Mouse (Mus musculus): ENCODE results near the gene Ranbp10. TPM values are rescaled to one million over a fixed set of nuclear protein-coding genes. Genes with fewer than 3 reads are reported as not detected.

Gene Ranbp10
- polyA plus RNA-seq, 1 experiment from 2014 or later = 8.3 TPM

GRCm38 (mm10) chr8:105788241-105788640, 38.9 kb downstream of the Ranbp10 start:
- Histone ChIP-seq H3K4me2 (ENCODE audit: low read depth, low read length) (no peak overlapping the region), H3K36me3 (ENCODE audit: control insufficient read depth, insufficient read depth) (peaks cover 9% of the 10 kb centered on the region; the same call in 1 of the 2 replicates), H3K9me3 (replicated peaks; ENCODE audit: control insufficient read depth, low read length) (no peaks in the 10 kb centered on the region), H3K9ac (ENCODE audit: low read length) (no peak overlapping the region), H3K27me3 (ENCODE audit: control insufficient read depth, insufficient read depth, low read length) (no peaks in the 10 kb centered on the region), H3K27ac (ENCODE audit: low read length) (peak overlapping the region; percentile 25; the same call in 1 of the 2 replicates), H3K4me3 (ENCODE audit: low read length) (no peak overlapping the region), H3K4me1 (ENCODE audit: control insufficient read depth, insufficient read depth, low read length) (no peaks in the 10 kb centered on the region)
- ATAC-seq (replicated peaks; ENCODE audit: extremely low read depth, insufficient read depth, low FRiP score) = no peak
- WGBS = 93% methylated on average over 2 of the region's 2 CpGs

DNA sequence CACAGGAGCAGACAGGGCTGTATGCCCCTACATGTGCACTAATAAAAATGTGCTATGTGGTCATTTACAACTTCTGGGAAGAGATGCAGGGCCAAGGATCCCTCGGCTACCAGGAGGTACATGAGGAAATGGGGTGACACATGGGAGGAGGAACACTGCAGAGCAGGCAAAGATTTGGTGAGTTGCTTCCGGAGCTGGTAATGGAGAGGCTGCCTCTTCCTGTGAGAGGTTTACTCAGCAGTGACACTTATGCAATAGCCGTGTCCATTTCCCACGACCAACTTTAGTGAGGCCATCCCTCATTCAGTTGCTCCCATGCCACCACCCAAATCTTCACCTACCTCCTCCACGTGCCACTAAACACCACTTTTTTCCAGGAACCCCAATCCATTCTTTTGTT, 46.9 kb downstream of the Ranbp10 start:
- 79% methylated on average over 5 of the region's 5 CpGs for WGBS
- Histone ChIP-seq H3K4me3 (ENCODE audit: low read length) (no peak overlapping the region), H3K27ac (ENCODE audit: low read length) (no peak overlapping the region), H3K36me3 (ENCODE audit: control insufficient read depth, insufficient read depth) (peaks cover 23% of the 10 kb centered on the region), H3K27me3 (ENCODE audit: control insufficient read depth, insufficient read depth, low read length) (no peaks in the 10 kb centered on the region), H3K9ac (ENCODE audit: low read length) (no peak overlapping the region), H3K4me2 (ENCODE audit: low read depth, low read length) (no peak overlapping the region), H3K9me3 (replicated peaks; ENCODE audit: control insufficient read depth, low read length) (no peaks in the 10 kb centered on the region), H3K4me1 (ENCODE audit: control insufficient read depth, insufficient read depth, low read length) (no peaks in the 10 kb centered on the region)
- no peak for ATAC-seq (replicated peaks; ENCODE audit: extremely low read depth, insufficient read depth, low FRiP score)

DNA sequence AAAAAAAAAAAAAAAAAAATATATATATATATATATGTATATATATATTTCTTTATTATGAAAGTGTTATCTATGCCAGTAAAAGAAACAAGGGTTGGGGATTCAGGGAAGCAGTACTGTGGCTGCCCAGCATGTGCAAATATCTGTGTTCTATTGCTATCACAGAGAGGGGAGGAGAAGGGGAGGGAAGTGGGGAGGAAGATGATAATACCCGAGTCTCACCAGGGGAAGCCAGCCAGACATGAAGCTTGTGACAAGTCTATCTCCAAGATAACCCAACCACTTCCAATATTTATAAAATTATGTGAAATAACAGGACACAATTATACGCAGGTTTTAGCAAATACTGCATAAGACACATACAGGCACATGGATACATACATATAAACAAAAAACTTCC, 49.3 kb downstream of the Ranbp10 start:
- Histone ChIP-seq H3K27ac (ENCODE audit: low read length) (no peak overlapping the region), H3K4me1 (ENCODE audit: control insufficient read depth, insufficient read depth, low read length) (no peaks in the 10 kb centered on the region), H3K4me3 (ENCODE audit: low read length) (no peak overlapping the region), H3K9ac (ENCODE audit: low read length) (no peak overlapping the region), H3K27me3 (ENCODE audit: control insufficient read depth, insufficient read depth, low read length) (no peaks in the 10 kb centered on the region), H3K4me2 (ENCODE audit: low read depth, low read length) (no peak overlapping the region), H3K36me3 (ENCODE audit: control insufficient read depth, insufficient read depth) (peaks cover 41% of the 10 kb centered on the region), H3K9me3 (replicated peaks; ENCODE audit: control insufficient read depth, low read length) (no peaks in the 10 kb centered on the region)
- no peak for ATAC-seq (replicated peaks; ENCODE audit: extremely low read depth, insufficient read depth, low FRiP score)
- WGBS = 71% methylated on average over 2 of the region's 2 CpGs

- Histone ChIP-seq H3K9ac (ENCODE audit: low read length) (no peak overlapping the region), H3K36me3 (ENCODE audit: control insufficient read depth, insufficient read depth) (peaks cover 57% of the 10 kb centered on the region), H3K4me3 (ENCODE audit: low read length) (no peak overlapping the region), H3K9me3 (replicated peaks; ENCODE audit: control insufficient read depth, low read length) (no peaks in the 10 kb centered on the region), H3K27ac (ENCODE audit: low read length) (no peak overlapping the region), H3K4me2 (ENCODE audit: low read depth, low read length) (no peak overlapping the region), H3K4me1 (ENCODE audit: control insufficient read depth, insufficient read depth, low read length) (no peaks in the 10 kb centered on the region), H3K27me3 (ENCODE audit: control insufficient read depth, insufficient read depth, low read length) (no peaks in the 10 kb centered on the region)
- no peak for ATAC-seq (replicated peaks; ENCODE audit: extremely low read depth, insufficient read depth, low FRiP score)
- WGBS = 93% methylated on average over 5 of the region's 5 CpGs
Measured at GRCm38 (mm10) chr8:105774498-105774897, 52.7 kb downstream of the Ranbp10 start.

- no peak overlapping the region for H3K4me2 ChIP-seq (ENCODE audit: low read depth, low read length)
- H3K9me3 ChIP-seq (replicated peaks; ENCODE audit: control insufficient read depth, low read length) = no peaks in the 10 kb centered on the region
- H3K9ac ChIP-seq (ENCODE audit: low read length) = no peak overlapping the region
- no peak overlapping the region for H3K4me3 ChIP-seq (ENCODE audit: low read length)
- no peaks in the 10 kb centered on the region for H3K4me1 ChIP-seq (ENCODE audit: control insufficient read depth, insufficient read depth, low read length)
- WGBS = 71% methylated on average over 1 of the region's 1 CpGs
- peaks cover 56% of the 10 kb centered on the region for H3K36me3 ChIP-seq (ENCODE audit: control insufficient read depth, insufficient read depth)
- H3K27ac ChIP-seq (ENCODE audit: low read length) = no peak overlapping the region
- no peak for ATAC-seq (replicated peaks; ENCODE audit: extremely low read depth, insufficient read depth, low FRiP score)
- H3K27me3 ChIP-seq (ENCODE audit: control insufficient read depth, insufficient read depth, low read length) = no peaks in the 10 kb centered on the region
Measured at GRCm38 (mm10) chr8:105773441-105773861, 53.7 kb downstream of the Ranbp10 start.

- Histone ChIP-seq H3K9ac (ENCODE audit: low read length) (no peak overlapping the region), H3K4me1 (ENCODE audit: control insufficient read depth, insufficient read depth, low read length) (no peaks in the 10 kb centered on the region)
- WGBS = 89% methylated on average over 12 of the region's 12 CpGs
Measured at GRCm38 (mm10) chr8:105771398-105772175, 55.6 kb downstream of the Ranbp10 start.

DNA sequence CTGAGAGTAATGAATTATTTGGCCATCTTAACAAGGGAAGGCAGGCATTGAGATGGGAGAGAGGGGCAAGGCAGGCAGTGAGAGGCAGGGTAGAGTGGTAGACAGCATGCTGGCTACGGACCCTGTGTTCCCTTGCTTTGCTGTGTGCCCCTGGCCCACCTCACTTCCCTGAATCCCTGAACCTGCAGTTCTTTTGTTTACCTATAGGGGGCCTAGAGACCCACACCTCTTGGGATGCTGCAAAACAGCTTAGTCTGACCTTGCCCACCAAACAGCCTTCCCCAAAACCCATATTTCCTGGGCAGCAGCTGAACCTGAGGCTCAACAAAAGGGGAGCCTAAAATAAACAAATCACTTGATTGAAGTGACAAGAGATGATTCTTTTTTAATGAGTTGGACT, 56.5 kb downstream of the Ranbp10 start:
- Histone ChIP-seq H3K27me3 (ENCODE audit: control insufficient read depth, insufficient read depth, low read length) (no peaks in the 10 kb centered on the region), H3K9ac (ENCODE audit: low read length) (no peak overlapping the region), H3K36me3 (ENCODE audit: control insufficient read depth, insufficient read depth) (peaks cover 49% of the 10 kb centered on the region), H3K27ac (ENCODE audit: low read length) (no peak overlapping the region), H3K4me3 (ENCODE audit: low read length) (no peak overlapping the region), H3K4me2 (ENCODE audit: low read depth, low read length) (no peak overlapping the region), H3K4me1 (ENCODE audit: control insufficient read depth, insufficient read depth, low read length) (no peaks in the 10 kb centered on the region), H3K9me3 (replicated peaks; ENCODE audit: control insufficient read depth, low read length) (no peaks in the 10 kb centered on the region)
- ATAC-seq (replicated peaks; ENCODE audit: extremely low read depth, insufficient read depth, low FRiP score) = no peak
- 92% methylated on average over 1 of the region's 1 CpGs for WGBS

More at GRCm38 (mm10) chr8:105771398-105772175, 55.6 kb downstream of the Ranbp10 start:
- Histone ChIP-seq H3K4me3 (ENCODE audit: low read length) (no peak overlapping the region), H3K27ac (ENCODE audit: low read length) (no peak overlapping the region), H3K4me2 (ENCODE audit: low read depth, low read length) (no peak overlapping the region), H3K36me3 (ENCODE audit: control insufficient read depth, insufficient read depth) (peaks cover 51% of the 10 kb centered on the region), H3K27me3 (ENCODE audit: control insufficient read depth, insufficient read depth, low read length) (no peaks in the 10 kb centered on the region), H3K9me3 (replicated peaks; ENCODE audit: control insufficient read depth, low read length) (no peaks in the 10 kb centered on the region)
- ATAC-seq (replicated peaks; ENCODE audit: extremely low read depth, insufficient read depth, low FRiP score) = no peak

GRCm38 (mm10) chr8:105768485-105769257, 58.5 kb downstream of the Ranbp10 start:
- no peak overlapping the region for H3K27ac ChIP-seq (ENCODE audit: low read length)
- ATAC-seq (replicated peaks; ENCODE audit: extremely low read depth, insufficient read depth, low FRiP score) = no peak
- no peak overlapping the region for H3K4me2 ChIP-seq (ENCODE audit: low read depth, low read length)
- no peak overlapping the region for H3K4me3 ChIP-seq (ENCODE audit: low read length)
- H3K27me3 ChIP-seq (ENCODE audit: control insufficient read depth, insufficient read depth, low read length) = no peaks in the 10 kb centered on the region
- H3K9me3 ChIP-seq (replicated peaks; ENCODE audit: control insufficient read depth, low read length) = no peaks in the 10 kb centered on the region
- H3K36me3 ChIP-seq (ENCODE audit: control insufficient read depth, insufficient read depth) = peaks cover 34% of the 10 kb centered on the region
- no peak overlapping the region for H3K9ac ChIP-seq (ENCODE audit: low read length)
- WGBS = 78% methylated on average over 5 of the region's 5 CpGs
- no peaks in the 10 kb centered on the region for H3K4me1 ChIP-seq (ENCODE audit: control insufficient read depth, insufficient read depth, low read length)
